Mouse (Mus musculus) adipocyte (in vitro differentiated cells): ENCODE measurements around the gene Abcc4.

Experiments
- DNase-seq: peaks from one replicate; pipeline ENCODE4 v3.0.0-alpha.2; 2016; ENCODE audit warnings: low spot score

The Abcc4 gene

GRCm38 (mm10) chr14:118705808-118706731 is at the start of gene Abcc4:
TSS of gene Abcc4 (minus strand) at chr14:118706219.
- DNase-seq: peak; percentile 72

- no peak for DNase-seq
Observed at GRCm38 (mm10) chr14:118751193-118751753, 45.3 kb upstream of the Abcc4 start.

GRCm38 (mm10) chr14:118750505-118751192 is 44.6 kb upstream of the Abcc4 start:
- DNase-seq: no peak

GRCm38 (mm10) chr14:118749715-118750114 is 43.7 kb upstream of the Abcc4 start:
- DNase-seq: no peak

GRCm38 (mm10) chr14:118749068-118749467 is 43.0 kb upstream of the Abcc4 start:
- no peak for DNase-seq

GRCm38 (mm10) chr14:118742862-118743261 is 36.8 kb upstream of the Abcc4 start:
- no peak for DNase-seq

- no peak for DNase-seq
Observed at GRCm38 (mm10) chr14:118741780-118742179, 35.8 kb upstream of the Abcc4 start.

GRCm38 (mm10) chr14:118737251-118737888 is 31.4 kb upstream of the Abcc4 start:
- no peak for DNase-seq

- DNase-seq: peak; percentile 70
Observed at GRCm38 (mm10) chr14:118735114-118735513, 29.1 kb upstream of the Abcc4 start.

GRCm38 (mm10) chr14:118733146-118733545 is 27.1 kb upstream of the Abcc4 start:
- DNase-seq: peak; percentile 19

GRCm38 (mm10) chr14:118730631-118731030 is 24.6 kb upstream of the Abcc4 start:
- no peak for DNase-seq

GRCm38 (mm10) chr14:118725467-118725866 is 19.4 kb upstream of the Abcc4 start:
- no peak for DNase-seq

- no peak for DNase-seq
Observed at GRCm38 (mm10) chr14:118723920-118724693, 18.1 kb upstream of the Abcc4 start.

- no peak for DNase-seq
Observed at GRCm38 (mm10) chr14:118719566-118720174, 13.7 kb upstream of the Abcc4 start.

- no peak for DNase-seq
Observed at GRCm38 (mm10) chr14:118718576-118718975, 12.6 kb upstream of the Abcc4 start.

- DNase-seq: peak; percentile 72
Observed at GRCm38 (mm10) chr14:118716372-118717312, 10.6 kb upstream of the Abcc4 start.

GRCm38 (mm10) chr14:118714720-118715119 is 8.7 kb upstream of the Abcc4 start:
- no peak for DNase-seq

- no peak for DNase-seq
Observed at GRCm38 (mm10) chr14:118714320-118714719, 8.3 kb upstream of the Abcc4 start.

- DNase-seq: no peak
Observed at GRCm38 (mm10) chr14:118713869-118714268, 7.8 kb upstream of the Abcc4 start.

GRCm38 (mm10) chr14:118713408-118713807 is 7.4 kb upstream of the Abcc4 start:
- DNase-seq: peak; percentile 40
